Mouse (Mus musculus) midbrain, embryonic 14.5 days (tissue): ENCODE measurements at regions not wholly inside any gene's neighbourhood (a gene's known extent, or its start where the extent isn't known, plus 50 kb on each side); places are given as distances from the start of the nearest gene placed in this dataset.
"Not testable (repeated sequence)": the region's sequence is repeated elsewhere in the genome, so short reads cannot be mapped to it uniquely, and the experiment has no call there.

ENCODE experiments used
- ATAC-seq: fragments of 200-750 bp; cut with Nextera tagmentation; 2 replicates; pipeline ENCODE4 v1.8.0; 2017; ENCODE audit warnings: moderate number of reproducible peaks, moderate library complexity; ENCODE audit not compliant: low FRiP score, low TSS enrichment
- DNase-seq: peaks from one replicate; pipeline ENCODE4 v3.0.0-alpha.2; 2015
- H3K27ac ChIP-seq: fragments of 300-500 bp; sonication (generic); replicated peaks from 2 replicates; pipeline ENCODE4 v1.5.1; 2014; ENCODE audit warnings: mild to moderate bottlenecking, low read depth, low read length, moderate library complexity
- H3K27me3 ChIP-seq: fragments of 300-500 bp; sonication (generic); 2 replicates; pipeline ENCODE4 v1.6.1; 2014; ENCODE audit warnings: low read length, control low read depth, mixed read lengths; ENCODE audit not compliant: control insufficient read depth, insufficient read depth
- H3K36me3 ChIP-seq: fragments of 300-500 bp; sonication (generic); 2 replicates; pipeline ENCODE4 v1.6.1; 2014; ENCODE audit warnings: low read length, control low read depth; ENCODE audit not compliant: control insufficient read depth, insufficient read depth
- H3K4me1 ChIP-seq: fragments of 300-500 bp; sonication (generic); 2 replicates; pipeline ENCODE4 v1.6.1; 2014; ENCODE audit warnings: mild to moderate bottlenecking, antibody characterized with exemption, low read length, control low read depth; ENCODE audit not compliant: control insufficient read depth, insufficient read depth
- H3K4me2 ChIP-seq: fragments of 300-500 bp; sonication (generic); 2 replicates; pipeline ENCODE4 v1.6.1; 2014; ENCODE audit warnings: mild to moderate bottlenecking, low read length, moderate library complexity
- H3K4me3 ChIP-seq: fragments of 300-500 bp; sonication (generic); replicated peaks from 2 replicates; pipeline ENCODE4 v1.5.1; 2014; ENCODE audit warnings: low read depth, low read length
- H3K9ac ChIP-seq: fragments of 300-500 bp; sonication (generic); replicated peaks from 2 replicates; pipeline ENCODE4 v1.6.1; 2014; ENCODE audit warnings: mild to moderate bottlenecking, low read length, moderate library complexity
- H3K9me3 ChIP-seq: fragments of 300-500 bp; sonication (generic); 2 replicates; pipeline ENCODE4 v1.6.1; 2016; ENCODE audit warnings: low read length, control low read depth, mixed read lengths; ENCODE audit not compliant: control insufficient read depth
- WGBS: fragments of 180-500 bp; shearing (Covaris S2); extraction: QIAGEN DNeasy Blood & Tissue Kit; methylation state at CpG from one replicate; pipeline ENCODE4 v1.1.7; 2014; 5-methylcytosine and 5-hydroxymethylcytosine counted together

GRCm38 (mm10) chr13:45173139-45173538, 94.6 kb downstream of the Gm9817 start:
- H3K4me2 ChIP-seq = no peak overlapping the region
- DNase-seq (no peak), ATAC-seq (no peak)
- no peaks in the 10 kb centered on the region for H3K4me1 ChIP-seq
- no peaks in the 10 kb centered on the region for H3K36me3 ChIP-seq
- 0 out of 2 replicates have a peak, but pooled peaks cover 5% of the 10 kb centered on the region for H3K9me3 ChIP-seq
- 91% methylated on average over 9 of the region's 9 CpGs for WGBS
- H3K4me3 ChIP-seq = no peak overlapping the region
- H3K27me3 ChIP-seq = no peaks in the 10 kb centered on the region
- H3K27ac ChIP-seq = no peak overlapping the region
- no peak overlapping the region for H3K9ac ChIP-seq

GRCm38 (mm10) chr13:45175711-45176205, 97.3 kb downstream of the Gm9817 start:
- not testable (repeated sequence) for ATAC-seq, H3K4me1 ChIP-seq, H3K36me3 ChIP-seq, H3K27ac ChIP-seq, H3K9me3 ChIP-seq, H3K4me3 ChIP-seq, H3K27me3 ChIP-seq, DNase-seq, H3K9ac ChIP-seq, H3K4me2 ChIP-seq
- 87% methylated on average over 3 of the region's 3 CpGs for WGBS

GRCm38 (mm10) chr13:45181529-45182230, 103.2 kb downstream of the Gm9817 start:
- no peak overlapping the region for H3K9ac ChIP-seq
- H3K27ac ChIP-seq = no peak overlapping the region
- ATAC-seq = no peak
- no peaks in the 10 kb centered on the region for H3K9me3 ChIP-seq
- H3K4me3 ChIP-seq = no peak overlapping the region
- H3K27me3 ChIP-seq = no peaks in the 10 kb centered on the region
- WGBS = 100% methylated on average over 1 of the region's 1 CpGs
- H3K36me3 ChIP-seq = no peaks in the 10 kb centered on the region
- H3K4me2 ChIP-seq = no peak overlapping the region
- no peak for DNase-seq
- H3K4me1 ChIP-seq = no peaks in the 10 kb centered on the region

GRCm38 (mm10) chr13:45189389-45189788, 110.9 kb downstream of the Gm9817 start:
- 26% methylated on average over 6 of the region's 6 CpGs for WGBS
- no peaks in the 10 kb centered on the region for H3K4me1 ChIP-seq
- no peaks in the 10 kb centered on the region for H3K36me3 ChIP-seq
- H3K27ac ChIP-seq = no peak overlapping the region
- no peak overlapping the region for H3K4me3 ChIP-seq
- ATAC-seq (no peak), DNase-seq (peak; percentile 52)
- H3K4me2 ChIP-seq = no peak overlapping the region
- H3K27me3 ChIP-seq = no peaks in the 10 kb centered on the region
- no peaks in the 10 kb centered on the region for H3K9me3 ChIP-seq
- no peak overlapping the region for H3K9ac ChIP-seq

GRCm38 (mm10) chr13:45190151-45190550, 111.7 kb downstream of the Gm9817 start:
- Histone ChIP-seq H3K9ac (no peak overlapping the region), H3K4me3 (no peak overlapping the region), H3K9me3 (no peaks in the 10 kb centered on the region), H3K27me3 (no peaks in the 10 kb centered on the region), H3K4me1 (no peaks in the 10 kb centered on the region), H3K36me3 (no peaks in the 10 kb centered on the region), H3K4me2 (no peak overlapping the region), H3K27ac (no peak overlapping the region)
- 73% methylated on average over 4 of the region's 4 CpGs for WGBS
- no peak for ATAC-seq
- no peak for DNase-seq

- Histone ChIP-seq H3K27me3 (no peaks in the 10 kb centered on the region), H3K9ac (no peak overlapping the region), H3K4me3 (no peak overlapping the region), H3K4me2 (no peak overlapping the region), H3K36me3 (no peaks in the 10 kb centered on the region), H3K9me3 (no peaks in the 10 kb centered on the region), H3K27ac (no peak overlapping the region), H3K4me1 (no peaks in the 10 kb centered on the region)
- WGBS = 69% methylated on average over 8 of the region's 8 CpGs
- no peak for ATAC-seq
- no peak for DNase-seq
Observed at GRCm38 (mm10) chr13:45192079-45192478, 113.6 kb downstream of the Gm9817 start.

- Histone ChIP-seq H3K27ac (no peak overlapping the region), H3K4me3 (no peak overlapping the region), H3K9ac (no peak overlapping the region), H3K4me1 (no peaks in the 10 kb centered on the region), H3K4me2 (no peak overlapping the region), H3K27me3 (no peaks in the 10 kb centered on the region), H3K9me3 (no peaks in the 10 kb centered on the region), H3K36me3 (no peaks in the 10 kb centered on the region)
- no peak for DNase-seq
- WGBS = 89% methylated on average over 2 of the region's 2 CpGs
- ATAC-seq = no peak
Observed at GRCm38 (mm10) chr13:45195562-45195961, 117.1 kb downstream of the Gm9817 start.

- Histone ChIP-seq H3K4me2 (no peak overlapping the region), H3K9ac (no peak overlapping the region), H3K27ac (no peak overlapping the region), H3K4me3 (no peak overlapping the region), H3K9me3 (no peaks in the 10 kb centered on the region), H3K4me1 (no peaks in the 10 kb centered on the region), H3K36me3 (no peaks in the 10 kb centered on the region), H3K27me3 (no peaks in the 10 kb centered on the region)
- DNase-seq (no peak), ATAC-seq (no peak)
Observed at GRCm38 (mm10) chr13:45196363-45196762, 117.9 kb downstream of the Gm9817 start.

- Histone ChIP-seq H3K9me3 (no peaks in the 10 kb centered on the region), H3K4me2 (no peak overlapping the region), H3K4me1 (no peaks in the 10 kb centered on the region; the same call in 1 of the 2 replicates), H3K27me3 (no peaks in the 10 kb centered on the region), H3K9ac (no peak overlapping the region), H3K4me3 (no peak overlapping the region), H3K27ac (no peak overlapping the region), H3K36me3 (no peaks in the 10 kb centered on the region)
- 83% methylated on average over 9 of the region's 9 CpGs for WGBS
- DNase-seq (no peak), ATAC-seq (no peak)
Observed at GRCm38 (mm10) chr13:45200511-45201120, 122.1 kb downstream of the Gm9817 start.
